Mouse (Mus musculus) embryonic facial prominence, embryonic 13.5 days (tissue): ENCODE measurements at regions not wholly inside any gene's neighbourhood (a gene's known extent, or its start where the extent isn't known, plus 50 kb on each side); places are given as distances from the start of the nearest gene placed in this dataset.

Experiments used
- ATAC-seq: fragments of 200-750 bp; cut with Nextera tagmentation; 2 replicates; pipeline ENCODE4 v1.8.0; 2017; ENCODE audit warnings: low read depth; ENCODE audit not compliant: insufficient number of reproducible peaks, insufficient read depth, low FRiP score, low TSS enrichment
- H3K27ac ChIP-seq: fragments of 300-500 bp; sonication (generic); 2 replicates; pipeline ENCODE4 v1.5.1; 2015; ENCODE audit warnings: moderate library complexity, mild to moderate bottlenecking, inconsistent platforms
- H3K27me3 ChIP-seq: fragments of 300-500 bp; sonication (generic); 2 replicates; pipeline ENCODE4 v1.6.1; 2015; ENCODE audit warnings: mild to moderate bottlenecking, inconsistent platforms
- H3K36me3 ChIP-seq: fragments of 300-500 bp; sonication (generic); 2 replicates; pipeline ENCODE4 v1.6.1; 2015; ENCODE audit warnings: mild to moderate bottlenecking, inconsistent platforms
- H3K4me1 ChIP-seq: fragments of 300-500 bp; sonication (generic); 2 replicates; pipeline ENCODE4 v1.6.1; 2015; ENCODE audit warnings: inconsistent platforms
- H3K4me2 ChIP-seq: fragments of 300-500 bp; sonication (generic); 2 replicates; pipeline ENCODE4 v1.6.1; 2015; ENCODE audit warnings: moderate library complexity, mild to moderate bottlenecking, inconsistent platforms
- H3K4me3 ChIP-seq: fragments of 300-500 bp; sonication (generic); 2 replicates; pipeline ENCODE4 v1.5.1; 2015; ENCODE audit warnings: mild to moderate bottlenecking, inconsistent platforms
- H3K9ac ChIP-seq: fragments of 300-500 bp; sonication (generic); 2 replicates; pipeline ENCODE4 v1.6.1; 2015; ENCODE audit warnings: mild to moderate bottlenecking, inconsistent platforms
- H3K9me3 ChIP-seq: fragments of 300-500 bp; sonication (generic); 2 replicates; pipeline ENCODE4 v1.6.1; 2016; ENCODE audit warnings: inconsistent platforms
- WGBS: fragments of 180-500 bp; shearing (Covaris S2); methylation state at CpG from one replicate; pipeline ENCODE4 v1.1.7; 2015; ENCODE audit warnings: mixed read lengths; 5-methylcytosine and 5-hydroxymethylcytosine counted together

- Histone ChIP-seq H3K4me3 (no peak overlapping the region), H3K4me1 (peaks cover 7% of the 10 kb centered on the region; the same call in 1 of the 2 replicates), H3K9ac (no peak overlapping the region), H3K27ac (no peak overlapping the region), H3K4me2 (no peak overlapping the region), H3K27me3 (no peaks in the 10 kb centered on the region), H3K36me3 (no peaks in the 10 kb centered on the region), H3K9me3 (no peaks in the 10 kb centered on the region)
- ATAC-seq: no peak
- WGBS: 76% methylated on average over 6 of the region's 6 CpGs
Measured at GRCm38 (mm10) chr10:110586507-110586906, 130.5 kb upstream of the Nav3 start.

- Histone ChIP-seq H3K27ac (peak overlapping the region; percentile 55; the same call in 1 of the 2 replicates), H3K27me3 (no peaks in the 10 kb centered on the region), H3K4me2 (peak overlapping the region; percentile 21; the same call in 1 of the 2 replicates), H3K4me1 (peaks cover 7% of the 10 kb centered on the region; the same call in 1 of the 2 replicates), H3K9me3 (no peaks in the 10 kb centered on the region), H3K9ac (no peak overlapping the region), H3K4me3 (no peak overlapping the region), H3K36me3 (no peaks in the 10 kb centered on the region)
- WGBS: 41% methylated on average over 13 of the region's 13 CpGs
- 0 out of 2 replicates have a peak, but pooled peaks have one; percentile 32 for ATAC-seq
Measured at GRCm38 (mm10) chr10:110587529-110587928, 131.5 kb upstream of the Nav3 start.

GRCm38 (mm10) chr10:110600352-110600853 lies 144.4 kb upstream of the Nav3 start:
- 79% methylated on average over 11 of the region's 11 CpGs for WGBS
- Histone ChIP-seq H3K9ac (no peak overlapping the region), H3K27ac (no peak overlapping the region), H3K4me1 (no peaks in the 10 kb centered on the region), H3K27me3 (no peaks in the 10 kb centered on the region), H3K4me3 (no peak overlapping the region), H3K4me2 (no peak overlapping the region), H3K36me3 (no peaks in the 10 kb centered on the region), H3K9me3 (no peaks in the 10 kb centered on the region)
- ATAC-seq: no peak

- no peak for ATAC-seq
- WGBS: 81% methylated on average over 9 of the region's 9 CpGs
- H3K27ac ChIP-seq: no peak overlapping the region
- no peak overlapping the region for H3K4me2 ChIP-seq
- H3K36me3 ChIP-seq: no peaks in the 10 kb centered on the region
- H3K9me3 ChIP-seq: peaks cover 12% of the 10 kb centered on the region
- H3K9ac ChIP-seq: no peak overlapping the region
- no peaks in the 10 kb centered on the region for H3K27me3 ChIP-seq
- H3K4me3 ChIP-seq: no peak overlapping the region
- no peaks in the 10 kb centered on the region for H3K4me1 ChIP-seq
Measured at GRCm38 (mm10) chr10:110610336-110610735, 134.9 kb upstream of the E2f7 start.

DNA sequence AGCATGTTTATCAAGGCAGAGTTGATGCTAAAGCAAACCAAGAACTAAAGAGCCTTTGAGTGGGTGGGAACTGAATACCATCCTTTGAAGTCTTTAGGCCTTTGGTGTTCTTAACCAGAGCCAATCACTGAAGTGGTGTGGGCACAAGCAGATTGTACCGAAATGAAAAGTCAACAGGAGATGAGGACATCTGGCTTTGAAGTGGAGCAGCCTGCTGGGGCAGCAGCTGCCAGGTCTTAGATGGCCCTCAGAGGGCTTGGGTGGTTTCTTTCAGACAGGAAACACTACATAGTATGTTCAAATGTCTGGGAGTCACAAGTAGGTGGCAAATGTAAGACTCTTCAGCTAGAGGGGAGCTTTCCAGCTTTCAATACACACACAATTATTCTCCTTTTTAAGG lies 128.2 kb upstream of the E2f7 start:
- H3K9ac ChIP-seq: no peak overlapping the region
- H3K4me3 ChIP-seq: no peak overlapping the region
- peaks cover 12% of the 10 kb centered on the region for H3K9me3 ChIP-seq
- 28% methylated on average over 1 of the region's 1 CpGs for WGBS
- ATAC-seq: no peak
- no peaks in the 10 kb centered on the region for H3K27me3 ChIP-seq
- H3K4me2 ChIP-seq: no peak overlapping the region
- H3K4me1 ChIP-seq: no peaks in the 10 kb centered on the region
- H3K27ac ChIP-seq: no peak overlapping the region
- H3K36me3 ChIP-seq: no peaks in the 10 kb centered on the region

- 87% methylated on average over 7 of the region's 7 CpGs for WGBS
- Histone ChIP-seq H3K4me3 (no peak overlapping the region), H3K9ac (no peak overlapping the region), H3K36me3 (no peaks in the 10 kb centered on the region), H3K27me3 (no peaks in the 10 kb centered on the region), H3K4me1 (no peaks in the 10 kb centered on the region), H3K9me3 (peaks cover under 1% of the 10 kb centered on the region; the same call in 1 of the 2 replicates), H3K4me2 (no peak overlapping the region), H3K27ac (no peak overlapping the region)
- no peak for ATAC-seq
Measured at GRCm38 (mm10) chr10:110619193-110619592, 126.0 kb upstream of the E2f7 start.

DNA sequence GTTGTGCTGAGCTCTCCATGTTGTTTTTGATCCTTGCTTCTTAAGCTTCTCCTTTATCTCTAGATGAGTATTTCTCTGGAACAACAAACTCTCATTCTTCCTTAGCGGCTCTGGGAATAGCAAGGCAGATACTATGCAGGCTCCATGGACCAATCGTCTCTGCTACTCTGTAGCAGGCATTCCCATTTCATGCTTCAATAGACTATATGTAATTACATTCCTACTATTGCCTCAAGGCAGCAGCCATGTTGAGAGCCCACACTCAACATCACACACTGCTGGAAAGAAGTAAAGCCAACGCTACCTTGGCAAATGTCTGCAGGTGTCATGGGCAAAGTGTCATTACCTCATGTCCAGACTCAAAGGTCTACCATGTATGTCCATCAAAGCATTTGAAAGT lies 119.6 kb upstream of the E2f7 start:
- Histone ChIP-seq H3K36me3 (no peaks in the 10 kb centered on the region), H3K9ac (no peak overlapping the region), H3K4me3 (no peak overlapping the region), H3K4me2 (no peak overlapping the region), H3K27me3 (no peaks in the 10 kb centered on the region), H3K9me3 (no peaks in the 10 kb centered on the region), H3K27ac (no peak overlapping the region), H3K4me1 (no peaks in the 10 kb centered on the region)
- 86% methylated on average over 3 of the region's 3 CpGs for WGBS
- ATAC-seq: no peak

DNA sequence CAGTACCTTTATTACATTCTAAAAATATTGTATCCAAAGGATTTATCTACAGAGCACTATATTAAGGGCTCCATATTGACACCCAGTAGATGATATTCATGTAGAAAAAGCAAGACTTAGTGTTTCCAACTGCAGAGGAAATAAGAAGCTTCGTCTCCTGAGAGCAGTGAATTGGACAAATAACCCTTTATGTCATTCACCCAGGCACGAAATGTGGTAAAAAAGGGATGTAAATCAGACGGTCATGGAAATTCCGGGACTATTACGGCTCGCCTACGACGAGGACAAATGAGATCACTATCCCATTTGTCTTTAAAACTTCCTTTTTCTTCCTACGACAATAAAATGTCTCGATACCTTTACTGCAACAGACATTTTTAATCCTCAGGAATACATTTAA lies 104.8 kb upstream of the E2f7 start:
- Histone ChIP-seq H3K27ac (no peak overlapping the region), H3K4me3 (no peak overlapping the region), H3K9me3 (no peaks in the 10 kb centered on the region), H3K27me3 (no peaks in the 10 kb centered on the region), H3K36me3 (no peaks in the 10 kb centered on the region), H3K4me1 (no peaks in the 10 kb centered on the region), H3K9ac (no peak overlapping the region), H3K4me2 (no peak overlapping the region)
- ATAC-seq: no peak
- WGBS: 25% methylated on average over 10 of the region's 10 CpGs

DNA sequence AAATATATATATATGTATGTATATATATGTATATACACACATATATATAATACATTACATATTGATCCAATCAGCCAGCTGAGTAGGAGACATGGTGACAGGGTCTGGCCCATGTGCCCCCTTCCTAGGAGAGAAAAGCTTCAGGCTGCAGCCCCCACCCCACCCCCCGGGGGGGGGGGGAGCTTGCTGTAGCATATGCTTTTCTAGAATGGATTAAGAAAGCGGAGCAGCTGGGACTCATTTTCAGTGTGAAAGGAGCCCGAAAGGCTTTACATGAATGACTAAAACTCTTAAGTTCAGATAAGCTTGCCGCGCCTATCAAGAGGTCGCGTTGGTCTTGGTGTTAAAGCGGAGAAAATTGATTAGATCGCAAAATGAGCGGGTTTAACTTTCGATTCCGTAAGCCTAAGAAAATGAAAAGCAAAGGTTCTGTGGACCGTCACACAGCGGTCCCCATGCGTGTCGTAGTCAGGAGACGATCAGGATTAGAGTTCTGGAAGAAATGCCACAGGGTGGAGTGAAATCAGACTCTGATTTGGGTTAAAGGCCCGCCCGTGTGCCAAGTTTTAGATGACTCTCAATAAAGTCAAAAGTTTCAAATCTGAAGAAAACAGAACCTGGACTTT lies 103.1 kb upstream of the E2f7 start:
- Histone ChIP-seq H3K27ac (no peak overlapping the region), H3K9ac (no peak overlapping the region), H3K9me3 (no peaks in the 10 kb centered on the region), H3K4me1 (no peaks in the 10 kb centered on the region), H3K4me2 (peak overlapping the region; percentile 37), H3K4me3 (0 out of 2 replicates have a peak overlapping the region, but pooled peaks have one; percentile 8), H3K27me3 (no peaks in the 10 kb centered on the region), H3K36me3 (no peaks in the 10 kb centered on the region)
- WGBS: 51% methylated on average over 19 of the region's 19 CpGs
- ATAC-seq: no peak

- no peak overlapping the region for H3K4me3 ChIP-seq
- ATAC-seq: no peak
- no peaks in the 10 kb centered on the region for H3K9me3 ChIP-seq
- H3K36me3 ChIP-seq: no peaks in the 10 kb centered on the region
- H3K4me2 ChIP-seq: no peak overlapping the region
- no peak overlapping the region for H3K9ac ChIP-seq
- WGBS: 84% methylated on average over 7 of the region's 7 CpGs
- H3K27ac ChIP-seq: no peak overlapping the region
- no peaks in the 10 kb centered on the region for H3K27me3 ChIP-seq
- no peaks in the 10 kb centered on the region for H3K4me1 ChIP-seq
Measured at GRCm38 (mm10) chr10:110647603-110648002, 97.6 kb upstream of the E2f7 start.

DNA sequence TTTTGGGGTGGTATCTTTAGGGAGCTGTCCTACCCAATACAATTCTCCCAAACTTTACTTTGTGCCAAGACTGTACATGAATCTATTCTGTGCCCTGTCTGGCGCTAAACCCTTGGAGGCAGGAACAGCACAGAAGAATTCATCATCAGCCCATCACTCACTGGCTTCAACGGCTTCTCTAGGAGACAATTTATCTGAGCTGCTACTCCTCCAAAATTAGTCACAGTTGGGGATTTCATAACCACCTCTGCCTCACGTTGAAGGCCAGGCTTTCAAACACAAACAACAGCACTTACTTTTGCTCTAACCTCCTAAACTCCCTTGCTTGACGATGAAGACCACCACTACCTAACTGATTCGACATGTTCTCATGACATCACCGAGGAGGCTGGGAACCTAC lies 95.1 kb upstream of the E2f7 start:
- no peak overlapping the region for H3K9ac ChIP-seq
- H3K4me2 ChIP-seq: no peak overlapping the region
- no peak for ATAC-seq
- H3K27me3 ChIP-seq: no peaks in the 10 kb centered on the region
- no peak overlapping the region for H3K4me3 ChIP-seq
- H3K27ac ChIP-seq: no peak overlapping the region
- no peaks in the 10 kb centered on the region for H3K9me3 ChIP-seq
- H3K36me3 ChIP-seq: no peaks in the 10 kb centered on the region
- H3K4me1 ChIP-seq: 0 out of 2 replicates have a peak, but pooled peaks cover 9% of the 10 kb centered on the region
- WGBS: 68% methylated on average over 6 of the region's 6 CpGs

DNA sequence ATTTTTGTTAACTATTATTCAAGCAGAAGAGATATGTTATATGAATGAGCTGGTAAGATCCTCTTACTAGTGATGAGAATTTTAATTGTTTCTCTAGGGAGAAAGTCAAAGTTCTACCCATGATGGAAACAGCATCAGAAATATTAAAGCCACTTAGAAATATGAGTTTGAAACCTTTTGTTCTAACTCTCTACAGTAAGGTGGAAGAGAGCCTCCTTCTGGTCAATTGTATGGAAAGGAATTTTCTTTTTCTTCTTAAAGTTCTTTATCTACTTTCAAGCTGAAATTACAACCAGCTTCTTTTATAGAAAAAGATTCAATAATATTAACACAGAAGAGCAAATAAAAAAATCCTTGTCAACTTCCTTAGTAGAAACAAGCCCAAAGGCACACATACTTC lies 94.4 kb upstream of the E2f7 start:
- no peak overlapping the region for H3K4me3 ChIP-seq
- H3K27ac ChIP-seq: no peak overlapping the region
- no peaks in the 10 kb centered on the region for H3K9me3 ChIP-seq
- no peaks in the 10 kb centered on the region for H3K36me3 ChIP-seq
- H3K27me3 ChIP-seq: no peaks in the 10 kb centered on the region
- no peak overlapping the region for H3K4me2 ChIP-seq
- H3K9ac ChIP-seq: no peak overlapping the region
- 0 out of 2 replicates have a peak, but pooled peaks cover 9% of the 10 kb centered on the region for H3K4me1 ChIP-seq
- no peak for ATAC-seq
